Mouse (Mus musculus): Measurements from ENCODE around the gene Grik5. TPM values are rescaled to one million over a fixed set of nuclear protein-coding genes. Genes with fewer than 3 reads are reported as not detected.
A peak's percentile ranks its signal among the peaks of the same experiment; 100 is the strongest.

Grik5 gene
- polyA plus RNA-seq (2015; fragmentation: Nextera tagmentation; extraction: Ambion mirVana) = 12.5 and 15.8 TPM in 2 replicates

DNA sequence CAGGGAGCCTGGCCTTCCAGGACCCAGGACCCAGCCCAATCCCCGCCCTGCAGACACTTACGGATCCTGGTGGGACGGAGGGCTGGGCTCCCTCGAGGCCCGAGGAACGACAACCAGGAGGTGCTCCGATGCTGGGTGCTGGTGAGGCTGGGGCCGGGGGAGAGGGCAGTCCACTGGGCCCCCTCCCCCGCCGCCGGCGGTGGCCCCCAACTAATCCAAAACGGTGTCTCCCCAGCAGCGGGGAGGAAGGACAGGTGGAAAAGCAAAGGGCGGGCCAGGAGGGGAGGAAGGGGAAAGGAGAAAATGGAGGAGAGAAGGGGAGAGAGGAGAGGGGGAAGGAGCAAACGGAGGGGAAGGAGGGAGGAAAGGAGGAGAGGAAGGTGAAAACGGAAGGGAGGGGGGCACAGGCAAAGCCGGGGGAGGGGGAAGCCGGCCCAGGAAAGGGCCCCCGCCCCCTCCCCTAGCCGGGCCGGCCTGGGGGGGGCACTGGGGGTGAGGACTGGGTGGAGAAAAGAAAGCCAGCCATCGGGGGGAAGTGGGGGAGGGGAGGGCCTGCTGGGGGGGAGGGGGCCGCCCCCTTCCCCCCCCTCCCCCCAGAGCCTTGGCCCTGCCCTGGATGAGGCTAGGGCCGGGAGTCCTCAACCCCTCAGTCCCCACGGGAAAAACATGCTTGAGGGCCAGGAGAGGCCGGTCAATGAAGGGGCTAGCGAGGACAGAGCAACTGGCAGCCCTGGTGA lies at the start of gene Grik5, which contains the start of gene Zfp574:
Grik5 (minus strand) TSS at position 368 of the 737 bp plus-strand sequence.
Zfp574 (plus strand) TSS at position 589 of the 737 bp plus-strand sequence.
- H3K9me3 ChIP-seq (ENCODE audit: control insufficient read depth, low read length) = no peaks in the 10 kb centered on the region
- H3K4me3 ChIP-seq (ENCODE audit: low read length) = peak within 1 kb of the TSS; percentile 80
- H3K27ac ChIP-seq (ENCODE audit: low read depth, low read length) = peak within 1 kb of the TSS; percentile 88
- no peaks in the 10 kb centered on the region for H3K27me3 ChIP-seq (replicated peaks; ENCODE audit: control insufficient read depth, insufficient read depth, low read length)
- peaks cover 45% of the 10 kb centered on the region for H3K4me1 ChIP-seq (ENCODE audit: control insufficient read depth, insufficient read depth, low read depth, low read length)
- H3K4me2 ChIP-seq (ENCODE audit: low read length) = peak within 1 kb of the TSS; percentile 61
- ATAC-seq = no peak
- H3K9ac ChIP-seq (ENCODE audit: low read depth, low read length) = peak within 1 kb of the TSS; percentile 84
- H3K36me3 ChIP-seq (ENCODE audit: control insufficient read depth, insufficient read depth, low read length) = peaks cover 9% of the 10 kb centered on the region
- WGBS = under 1% methylated on average over 28 of the region's 28 CpGs

DNA sequence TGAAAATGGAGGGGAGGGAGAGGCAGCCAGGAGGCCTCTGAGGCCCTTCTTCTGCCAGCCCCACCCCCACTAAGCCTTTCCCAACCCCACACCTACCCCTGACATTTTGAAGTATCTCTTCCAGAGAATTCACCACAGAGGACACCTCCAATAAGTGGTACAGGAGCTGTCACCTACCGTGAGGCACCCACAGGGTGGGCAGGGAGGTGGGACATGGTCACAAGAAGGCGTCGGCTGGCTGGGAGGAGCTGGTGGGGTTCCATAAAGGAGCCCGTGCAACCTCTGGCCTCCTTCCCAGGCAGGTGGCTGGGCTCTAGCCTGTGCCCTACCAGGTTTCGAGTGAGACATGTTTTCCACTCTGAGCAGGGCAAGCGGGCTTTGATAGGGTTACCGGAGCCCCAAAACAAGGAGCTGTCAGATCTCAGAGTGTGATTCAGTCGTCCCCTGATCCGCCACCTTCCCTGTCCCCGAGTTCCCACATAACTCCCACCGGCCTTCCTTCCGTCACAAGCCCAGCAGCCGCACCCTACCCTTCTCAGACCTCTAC lies 49.2 kb upstream of the Grik5 start:
- Histone ChIP-seq H3K4me2 (ENCODE audit: low read length) (no peak overlapping the region), H3K36me3 (ENCODE audit: control insufficient read depth, insufficient read depth, low read length) (no peaks in the 10 kb centered on the region), H3K4me3 (ENCODE audit: low read length) (no peak overlapping the region), H3K27ac (ENCODE audit: low read depth, low read length) (no peak overlapping the region), H3K27me3 (replicated peaks; ENCODE audit: control insufficient read depth, insufficient read depth, low read length) (no peaks in the 10 kb centered on the region), H3K9ac (ENCODE audit: low read depth, low read length) (no peak overlapping the region), H3K9me3 (ENCODE audit: control insufficient read depth, low read length) (no peaks in the 10 kb centered on the region), H3K4me1 (ENCODE audit: control insufficient read depth, insufficient read depth, low read depth, low read length) (no peaks in the 10 kb centered on the region)
- no peak for ATAC-seq
- WGBS = 71% methylated on average over 13 of the region's 13 CpGs

DNA sequence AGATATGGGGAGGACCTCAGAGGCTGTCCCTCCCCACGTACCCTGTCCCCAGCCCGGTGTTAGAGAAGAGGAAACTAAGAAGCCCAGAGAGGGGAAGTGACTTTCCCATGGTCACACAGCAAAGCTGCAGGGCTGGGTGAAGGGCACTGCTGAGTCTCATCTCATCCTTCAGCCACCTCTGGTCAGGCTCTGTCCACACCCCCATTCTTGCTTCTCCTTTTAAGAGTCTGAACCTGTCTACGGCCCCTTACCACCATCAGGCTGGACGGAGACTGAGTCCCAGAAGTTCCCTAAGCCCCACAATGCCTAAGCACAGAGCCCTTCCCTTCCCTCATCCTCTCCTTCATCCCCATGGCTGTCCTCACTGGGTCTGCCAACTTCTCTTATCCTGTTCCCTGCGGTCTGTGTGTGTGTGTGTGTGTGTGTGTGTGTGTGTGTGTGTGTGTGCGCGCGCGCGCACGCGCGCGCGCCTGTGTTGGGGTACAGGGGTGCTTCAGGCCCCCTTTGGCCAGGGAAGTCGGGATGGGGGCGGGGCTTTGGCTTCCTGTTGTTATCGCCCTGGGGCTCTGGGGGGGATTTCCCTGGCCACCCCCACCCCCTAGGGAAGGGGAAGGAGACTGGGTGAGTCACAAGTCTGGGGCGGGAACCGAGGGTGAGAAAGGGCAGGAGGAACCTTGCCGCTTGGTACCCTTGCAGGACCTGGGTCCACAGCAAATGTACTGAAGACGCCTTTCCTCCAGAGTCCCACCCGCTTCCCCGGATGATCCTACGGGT lies 48.1 kb upstream of the Grik5 start:
- ATAC-seq = peak; percentile 28; the same call in 1 of the 2 replicates
- H3K9me3 ChIP-seq (ENCODE audit: control insufficient read depth, low read length) = no peaks in the 10 kb centered on the region
- no peaks in the 10 kb centered on the region for H3K4me1 ChIP-seq (ENCODE audit: control insufficient read depth, insufficient read depth, low read depth, low read length)
- no peaks in the 10 kb centered on the region for H3K27me3 ChIP-seq (replicated peaks; ENCODE audit: control insufficient read depth, insufficient read depth, low read length)
- no peaks in the 10 kb centered on the region for H3K36me3 ChIP-seq (ENCODE audit: control insufficient read depth, insufficient read depth, low read length)
- H3K9ac ChIP-seq (ENCODE audit: low read depth, low read length) = no peak overlapping the region
- WGBS = 80% methylated on average over 15 of the region's 25 CpGs
- H3K4me3 ChIP-seq (ENCODE audit: low read length) = no peak overlapping the region
- no peak overlapping the region for H3K27ac ChIP-seq (ENCODE audit: low read depth, low read length)
- no peak overlapping the region for H3K4me2 ChIP-seq (ENCODE audit: low read length)

DNA sequence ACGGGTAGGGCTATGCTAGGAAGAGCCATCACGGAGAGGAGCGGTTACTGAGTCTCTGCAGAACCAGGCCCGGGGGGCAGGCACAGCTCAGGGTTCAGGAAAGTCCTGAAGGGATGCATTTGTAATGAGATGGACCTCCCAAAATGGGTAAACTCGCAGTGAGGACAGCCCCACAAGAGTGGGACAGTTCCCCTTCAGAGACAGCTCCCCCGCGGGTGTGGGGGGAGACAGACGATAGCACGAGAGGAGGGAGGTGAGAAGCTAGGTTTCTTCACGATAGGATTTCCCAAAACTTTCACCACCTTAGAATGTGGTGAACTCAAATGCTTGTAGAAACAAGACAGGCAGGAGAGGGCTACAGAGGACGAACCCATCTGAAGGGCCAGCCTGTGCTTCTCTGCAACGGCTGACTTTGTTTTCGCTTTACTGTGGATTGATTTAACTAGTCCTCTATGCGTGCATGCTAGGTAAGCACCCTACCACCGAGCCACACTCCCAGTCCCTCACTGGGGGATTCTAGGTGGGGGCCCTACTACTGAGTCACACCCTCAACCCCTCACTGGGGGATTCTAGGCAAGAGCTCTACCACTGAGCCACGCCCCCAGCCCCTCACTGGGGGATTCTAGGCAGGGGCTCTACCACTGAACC lies 40.9 kb upstream of the Grik5 start:
- Histone ChIP-seq H3K4me1 (ENCODE audit: control insufficient read depth, insufficient read depth, low read depth, low read length) (no peaks in the 10 kb centered on the region), H3K36me3 (ENCODE audit: control insufficient read depth, insufficient read depth, low read length) (0 out of 2 replicates have a peak, but pooled peaks cover 2% of the 10 kb centered on the region), H3K9me3 (ENCODE audit: control insufficient read depth, low read length) (no peaks in the 10 kb centered on the region), H3K27ac (ENCODE audit: low read depth, low read length) (no peak overlapping the region), H3K4me2 (ENCODE audit: low read length) (no peak overlapping the region), H3K4me3 (ENCODE audit: low read length) (no peak overlapping the region), H3K27me3 (replicated peaks; ENCODE audit: control insufficient read depth, insufficient read depth, low read length) (no peaks in the 10 kb centered on the region), H3K9ac (ENCODE audit: low read depth, low read length) (no peak overlapping the region)
- WGBS = 79% methylated on average over 16 of the region's 16 CpGs
- no peak for ATAC-seq

DNA sequence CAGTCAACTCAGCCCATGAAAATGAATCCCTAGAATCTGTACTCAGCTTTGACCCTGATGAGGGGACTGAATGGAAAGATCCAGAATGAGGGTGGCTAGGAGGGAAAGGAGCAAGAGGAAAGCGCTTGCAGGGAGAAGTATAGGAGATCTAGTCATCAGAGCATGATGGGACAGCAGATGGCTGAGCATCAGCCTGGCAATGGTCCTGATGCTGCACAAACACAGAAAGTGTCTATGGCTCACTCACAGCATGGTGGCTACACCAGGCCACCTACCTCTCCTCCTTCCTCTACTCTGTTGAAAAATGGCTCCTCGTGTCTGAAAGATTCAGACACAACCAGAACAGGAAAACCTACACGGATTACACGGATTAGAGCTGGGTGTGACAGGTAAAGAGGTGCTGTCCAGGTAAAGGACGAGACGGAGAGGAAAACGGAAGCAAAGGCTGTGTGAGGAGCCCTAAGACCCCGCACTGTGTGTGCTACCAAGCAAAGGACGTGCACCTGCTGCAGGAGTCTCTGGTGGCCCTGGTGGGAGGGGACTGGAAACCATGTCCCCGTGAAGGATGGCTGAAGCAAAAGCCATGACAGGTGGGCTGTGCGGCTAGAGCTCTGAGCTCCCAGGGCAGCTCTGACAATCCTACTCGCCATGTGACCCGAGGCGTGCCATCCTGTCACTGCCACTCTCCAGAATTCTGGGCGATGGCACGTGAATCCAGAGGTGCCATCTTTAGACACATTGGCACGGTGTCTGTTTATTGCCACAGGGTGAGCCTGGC lies 40.2 kb upstream of the Grik5 start:
- Histone ChIP-seq H3K4me1 (ENCODE audit: control insufficient read depth, insufficient read depth, low read depth, low read length) (no peaks in the 10 kb centered on the region), H3K4me2 (ENCODE audit: low read length) (no peak overlapping the region), H3K9ac (ENCODE audit: low read depth, low read length) (no peak overlapping the region), H3K9me3 (ENCODE audit: control insufficient read depth, low read length) (no peaks in the 10 kb centered on the region), H3K27ac (ENCODE audit: low read depth, low read length) (no peak overlapping the region), H3K4me3 (ENCODE audit: low read length) (no peak overlapping the region), H3K36me3 (ENCODE audit: control insufficient read depth, insufficient read depth, low read length) (0 out of 2 replicates have a peak, but pooled peaks cover 2% of the 10 kb centered on the region), H3K27me3 (replicated peaks; ENCODE audit: control insufficient read depth, insufficient read depth, low read length) (no peaks in the 10 kb centered on the region)
- WGBS = 81% methylated on average over 17 of the region's 17 CpGs
- peak; percentile 34; the same call in 1 of the 2 replicates for ATAC-seq

DNA sequence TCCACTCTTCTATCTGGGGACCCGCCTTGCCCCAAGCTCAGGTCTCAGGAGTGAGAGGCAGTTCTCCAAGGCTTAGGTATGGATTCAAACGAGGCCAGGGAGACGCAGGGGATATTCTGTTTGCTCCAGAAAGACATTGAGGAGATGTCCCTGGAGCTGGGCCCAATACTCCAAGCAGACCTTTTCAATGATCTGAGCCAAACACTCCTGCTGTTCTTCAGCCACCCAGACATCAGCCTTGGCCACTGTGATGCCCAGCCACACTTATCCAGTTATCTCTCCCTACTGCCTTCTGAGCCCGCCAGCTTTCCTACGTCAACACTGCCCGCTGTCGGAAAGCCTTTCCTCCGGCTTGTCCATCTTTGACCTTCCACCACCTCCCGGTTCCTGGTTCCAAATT lies 38.2 kb upstream of the Grik5 start:
- 90% methylated on average over 9 of the region's 9 CpGs for WGBS
- no peak for ATAC-seq
- no peak overlapping the region for H3K4me2 ChIP-seq (ENCODE audit: low read length)
- H3K4me3 ChIP-seq (ENCODE audit: low read length) = no peak overlapping the region
- H3K9me3 ChIP-seq (ENCODE audit: control insufficient read depth, low read length) = no peaks in the 10 kb centered on the region
- H3K36me3 ChIP-seq (ENCODE audit: control insufficient read depth, insufficient read depth, low read length) = 0 out of 2 replicates have a peak, but pooled peaks cover 2% of the 10 kb centered on the region
- H3K27me3 ChIP-seq (replicated peaks; ENCODE audit: control insufficient read depth, insufficient read depth, low read length) = no peaks in the 10 kb centered on the region
- no peak overlapping the region for H3K9ac ChIP-seq (ENCODE audit: low read depth, low read length)
- H3K4me1 ChIP-seq (ENCODE audit: control insufficient read depth, insufficient read depth, low read depth, low read length) = no peaks in the 10 kb centered on the region
- H3K27ac ChIP-seq (ENCODE audit: low read depth, low read length) = no peak overlapping the region

DNA sequence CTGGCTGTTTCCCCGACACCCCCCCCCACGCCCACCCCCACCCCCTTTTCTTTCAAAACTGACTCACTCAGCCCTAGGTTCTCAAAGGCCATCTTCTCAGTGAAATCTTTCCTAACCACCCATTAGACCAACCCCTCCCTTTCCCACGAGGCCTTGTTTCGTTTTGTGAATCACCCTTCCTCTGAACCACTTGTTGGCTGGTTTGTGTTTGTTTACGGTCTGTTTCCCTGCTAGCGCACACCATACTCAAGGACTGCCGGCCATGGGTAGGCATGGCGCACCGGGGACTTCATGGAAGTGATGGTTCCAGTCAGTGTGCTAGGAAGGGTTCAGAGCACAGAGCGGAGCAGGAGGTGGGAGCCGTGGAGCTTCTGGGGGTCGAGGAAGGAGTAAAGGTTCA lies 37.2 kb upstream of the Grik5 start:
- WGBS = 84% methylated on average over 12 of the region's 12 CpGs
- no peak for ATAC-seq
- no peak overlapping the region for H3K4me2 ChIP-seq (ENCODE audit: low read length)
- no peak overlapping the region for H3K9ac ChIP-seq (ENCODE audit: low read depth, low read length)
- H3K27ac ChIP-seq (ENCODE audit: low read depth, low read length) = no peak overlapping the region
- no peaks in the 10 kb centered on the region for H3K27me3 ChIP-seq (replicated peaks; ENCODE audit: control insufficient read depth, insufficient read depth, low read length)
- H3K4me3 ChIP-seq (ENCODE audit: low read length) = no peak overlapping the region
- H3K9me3 ChIP-seq (ENCODE audit: control insufficient read depth, low read length) = no peaks in the 10 kb centered on the region
- no peaks in the 10 kb centered on the region for H3K4me1 ChIP-seq (ENCODE audit: control insufficient read depth, insufficient read depth, low read depth, low read length)
- H3K36me3 ChIP-seq (ENCODE audit: control insufficient read depth, insufficient read depth, low read length) = 0 out of 2 replicates have a peak, but pooled peaks cover 2% of the 10 kb centered on the region

DNA sequence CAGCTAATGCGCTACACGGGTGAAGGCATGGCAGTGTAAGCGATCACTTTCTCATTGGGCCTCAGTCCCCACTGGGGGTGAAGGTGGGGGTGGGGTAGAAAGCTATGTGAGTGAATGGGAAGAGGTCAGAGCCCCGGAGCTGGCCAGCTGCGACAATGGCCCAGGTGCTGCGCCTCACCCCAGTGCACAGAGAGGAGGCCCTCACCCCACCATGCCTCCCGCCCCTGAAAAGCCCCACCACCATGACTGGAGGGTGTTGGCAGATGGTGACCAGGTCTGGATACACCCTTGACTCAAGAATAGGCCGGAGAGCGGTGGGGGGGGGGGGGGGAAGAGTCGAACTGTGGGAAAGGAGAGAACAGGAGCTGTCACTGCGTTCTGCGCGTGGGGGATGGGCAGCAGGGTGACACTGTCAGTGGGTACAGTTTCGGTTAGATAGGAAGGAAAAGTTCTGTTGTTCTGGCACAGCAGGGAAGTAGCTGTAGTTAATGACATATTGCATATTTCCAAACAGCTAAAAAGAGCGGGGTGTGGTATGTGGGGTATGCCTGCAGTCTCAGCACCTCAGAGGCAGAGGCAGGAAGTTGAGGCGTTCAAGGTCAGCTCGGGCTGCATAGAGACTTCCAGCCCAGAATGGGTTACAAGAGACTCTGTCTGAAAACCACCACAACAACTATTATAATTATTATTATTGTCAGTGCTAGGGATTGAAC lies 34.8 kb upstream of the Grik5 start:
- WGBS = 47% methylated on average over 16 of the region's 17 CpGs
- Histone ChIP-seq H3K4me2 (ENCODE audit: low read length) (no peak overlapping the region), H3K36me3 (ENCODE audit: control insufficient read depth, insufficient read depth, low read length) (0 out of 2 replicates have a peak, but pooled peaks cover 2% of the 10 kb centered on the region), H3K4me3 (ENCODE audit: low read length) (no peak overlapping the region), H3K27ac (ENCODE audit: low read depth, low read length) (no peak overlapping the region), H3K27me3 (replicated peaks; ENCODE audit: control insufficient read depth, insufficient read depth, low read length) (no peaks in the 10 kb centered on the region), H3K9me3 (ENCODE audit: control insufficient read depth, low read length) (no peaks in the 10 kb centered on the region), H3K4me1 (ENCODE audit: control insufficient read depth, insufficient read depth, low read depth, low read length) (no peaks in the 10 kb centered on the region), H3K9ac (ENCODE audit: low read depth, low read length) (no peak overlapping the region)
- no peak; the same call in 1 of the 2 replicates for ATAC-seq

All from hindbrain, embryonic 16.5 days (tissue).